Mouse (Mus musculus) heart, postnatal 0 days (tissue): Measurements from ENCODE around the gene Tmem174. TPM values are rescaled to one million over a fixed set of nuclear protein-coding genes. Genes with fewer than 3 reads are reported as not detected.

Experiments
- ATAC-seq: fragments of 200-750 bp; cut with Nextera tagmentation; 2 replicates; pipeline ENCODE4 v1.8.0; 2017; ENCODE audit warnings: low read depth, moderate number of reproducible peaks, moderate library complexity; ENCODE audit not compliant: insufficient read depth
- DNase-seq: peaks from one replicate; pipeline ENCODE4 v3.0.0-alpha.2; 2016; ENCODE audit warnings: low spot score
- H3K27ac ChIP-seq: fragments of 300-500 bp; sonication (generic); 2 replicates; pipeline ENCODE4 v1.5.1; 2014; ENCODE audit warnings: low read depth, mild to moderate bottlenecking
- H3K27me3 ChIP-seq: fragments of 300-500 bp; sonication (generic); 2 replicates; pipeline ENCODE4 v1.6.1; 2014; ENCODE audit warnings: low read length, mixed read lengths; ENCODE audit not compliant: control insufficient read depth, insufficient read depth
- H3K36me3 ChIP-seq: fragments of 300-500 bp; sonication (generic); replicated peaks from 2 replicates; pipeline ENCODE4 v1.6.1; 2014; ENCODE audit warnings: low read length, mixed read lengths; ENCODE audit not compliant: control insufficient read depth, insufficient read depth
- H3K4me1 ChIP-seq: fragments of 300-500 bp; sonication (generic); 2 replicates; pipeline ENCODE4 v1.6.1; 2014; ENCODE audit warnings: antibody characterized with exemption; ENCODE audit not compliant: control insufficient read depth, insufficient read depth
- H3K4me2 ChIP-seq: fragments of 300-500 bp; sonication (generic); 2 replicates; pipeline ENCODE4 v1.6.1; 2014; ENCODE audit warnings: low read depth, mild to moderate bottlenecking, low read length, moderate library complexity
- H3K4me3 ChIP-seq: fragments of 300-500 bp; sonication (generic); 2 replicates; pipeline ENCODE4 v1.5.1; 2014; ENCODE audit warnings: low read depth, low read length
- H3K9ac ChIP-seq: fragments of 300-500 bp; sonication (generic); replicated peaks from 2 replicates; pipeline ENCODE4 v1.6.1; 2014; ENCODE audit warnings: low read depth, low read length, mixed read lengths
- H3K9me3 ChIP-seq: fragments of 300-500 bp; sonication (generic); replicated peaks from 2 replicates; pipeline ENCODE4 v1.6.1; 2016; ENCODE audit warnings: low read length; ENCODE audit not compliant: control insufficient read depth
- CTCF ChIP-seq: IDR thresholded peaks from 2 replicates; pipeline ENCODE4 v1.5.1; 2016; ENCODE audit warnings: antibody characterized with exemption, control low read depth, low read depth
- EP300 ChIP-seq: IDR thresholded peaks from 2 replicates; pipeline ENCODE4 v1.6.1; 2016; ENCODE audit warnings: antibody characterized with exemption, low read depth
- WGBS: fragments of 180-500 bp; shearing (Covaris S2); extraction: QIAGEN DNeasy Blood & Tissue Kit; methylation state at CpG from one replicate; pipeline ENCODE4 v1.1.7; 2014; 5-methylcytosine and 5-hydroxymethylcytosine counted together
- polyA plus RNA-seq: library from polyadenylated mRNA; unstranded; fragments of >200 nt; fragmentation: Nextera tagmentation; extraction: Ambion mirVana; gene quantifications from 2 replicates; pipeline ENCODE4 v1.2.1, GENCODE M21; 2015
- total RNA-seq: library from RNA; depleted of rRNA; stranded (reverse); fragments of >200 nt; gene quantifications from 2 replicates; pipeline ENCODE4 v1.2.3, GENCODE M21; 2014; ENCODE audit warnings: low replicate concordance; rRNA removed

The Tmem174 gene
- total RNA-seq (not detected in 2 replicates), polyA plus RNA-seq (not detected in 2 replicates)

DNA sequence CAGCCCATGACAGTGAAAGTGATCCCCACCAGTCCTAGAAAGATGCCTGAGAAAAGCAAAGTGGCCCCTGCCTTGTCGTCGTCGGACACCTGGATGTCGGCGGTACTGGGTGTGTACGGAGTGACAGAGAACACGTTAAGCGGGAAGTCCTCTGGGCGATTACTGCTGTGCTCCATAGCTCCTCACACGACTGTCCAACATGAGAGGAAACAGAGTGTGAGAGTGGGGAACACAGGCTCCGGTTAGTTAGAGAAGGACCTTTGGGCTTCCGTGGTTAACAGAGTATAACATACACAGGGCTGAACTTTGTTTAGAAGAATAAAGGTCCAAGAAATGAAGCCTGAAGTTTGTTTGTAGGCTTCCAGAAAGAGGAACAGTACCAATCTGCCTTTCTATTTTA is at the start of gene Tmem174:
Tmem174 (minus strand) TSS at position 266 of the 400 bp plus-strand sequence.
- Histone ChIP-seq H3K4me3 (no peak within 1 kb of the TSS; the same call in none of the 2 replicates), H3K36me3 (no peaks in the 10 kb centered on the region)
- no peak for ATAC-seq

DNA sequence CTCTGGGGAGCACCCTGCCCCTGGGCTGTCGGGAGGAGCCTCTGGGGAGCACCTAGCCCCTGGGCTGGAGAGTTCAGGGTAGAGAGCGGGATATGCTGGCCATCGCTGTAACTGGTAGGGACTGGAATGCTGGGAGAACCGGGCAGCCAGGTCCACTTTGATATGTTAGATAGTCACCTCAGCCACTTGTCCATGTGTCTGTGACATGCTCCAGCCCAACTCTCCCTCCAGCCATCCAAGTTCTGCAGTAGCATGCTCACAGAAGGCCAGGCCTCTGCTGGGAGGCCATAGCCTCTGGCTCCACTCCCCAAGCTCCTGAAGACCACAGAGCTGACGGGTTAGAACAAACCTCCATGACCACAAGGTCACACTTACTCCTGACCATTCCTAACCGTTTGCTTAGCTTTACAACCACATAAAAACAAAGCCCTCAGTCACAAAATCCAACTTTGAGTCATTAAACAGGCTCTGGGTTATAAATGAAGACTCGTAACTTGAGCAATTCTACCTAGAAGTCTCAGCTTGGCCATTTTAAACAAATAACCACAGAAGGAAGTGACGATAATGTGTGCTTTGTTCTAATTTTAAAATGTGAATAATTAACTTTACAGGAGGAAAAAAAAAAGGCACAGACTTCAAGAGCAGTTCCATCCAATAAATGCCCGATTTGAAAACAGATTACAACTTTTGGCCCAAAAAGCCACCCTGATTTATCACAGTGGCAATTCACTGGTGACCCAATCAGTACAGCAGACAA is 47.1 kb upstream of the Tmem174 start:
- no peak overlapping the region for H3K27ac ChIP-seq
- no peak overlapping the region for H3K9ac ChIP-seq
- no peaks in the 10 kb centered on the region for H3K27me3 ChIP-seq
- 69% methylated on average over 9 of the region's 9 CpGs for WGBS
- H3K9me3 ChIP-seq, result no peaks in the 10 kb centered on the region
- TF ChIP-seq EP300, result no peak
- TF ChIP-seq CTCF, result no peak
- H3K36me3 ChIP-seq, result no peaks in the 10 kb centered on the region
- ATAC-seq (no peak), DNase-seq (no peak)
- no peak overlapping the region for H3K4me3 ChIP-seq
- peaks cover 3% of the 10 kb centered on the region; the same call in 1 of the 2 replicates for H3K4me1 ChIP-seq
- H3K4me2 ChIP-seq, result no peak overlapping the region

More for the DNA sequence above, at the start of gene Tmem174:
- Histone ChIP-seq H3K4me2 (peak within 1 kb of the TSS; percentile 33), H3K4me1 (peaks cover 4% of the 10 kb centered on the region; the same call in 1 of the 2 replicates), H3K27me3 (peaks cover 17% of the 10 kb centered on the region), H3K9ac (no peak within 1 kb of the TSS), H3K27ac (no peak within 1 kb of the TSS), H3K9me3 (no peaks in the 10 kb centered on the region)
- TF ChIP-seq EP300 (no peak), CTCF (no peak)
- no peak for DNase-seq
- WGBS, result 71% methylated on average over 12 of the region's 12 CpGs

- Histone ChIP-seq H3K36me3 (no peaks in the 10 kb centered on the region), H3K9me3 (no peaks in the 10 kb centered on the region), H3K27me3 (no peaks in the 10 kb centered on the region), H3K27ac (no peak overlapping the region), H3K4me1 (no peaks in the 10 kb centered on the region), H3K4me3 (no peak overlapping the region), H3K4me2 (no peak overlapping the region), H3K9ac (no peak overlapping the region)
- DNase-seq, result no peak
- WGBS, result 80% methylated on average over 2 of the region's 2 CpGs
- no peak for ATAC-seq
- no peak for TF ChIP-seq EP300
- TF ChIP-seq CTCF, result no peak
Measured at GRCm38 (mm10) chr13:98683412-98683811, 46.2 kb upstream of the Tmem174 start.

GRCm38 (mm10) chr13:98680470-98681060 is 43.4 kb upstream of the Tmem174 start:
- no peak overlapping the region for H3K4me3 ChIP-seq
- no peak for DNase-seq
- WGBS, result 77% methylated on average over 5 of the region's 5 CpGs
- no peaks in the 10 kb centered on the region for H3K4me1 ChIP-seq
- H3K27ac ChIP-seq, result no peak overlapping the region
- no peak overlapping the region for H3K9ac ChIP-seq
- no peaks in the 10 kb centered on the region for H3K9me3 ChIP-seq
- H3K36me3 ChIP-seq, result no peaks in the 10 kb centered on the region
- ATAC-seq, result no peak
- no peaks in the 10 kb centered on the region for H3K27me3 ChIP-seq
- TF ChIP-seq EP300 (no peak), CTCF (no peak)
- H3K4me2 ChIP-seq, result no peak overlapping the region

GRCm38 (mm10) chr13:98679631-98680041 is 42.4 kb upstream of the Tmem174 start:
- no peaks in the 10 kb centered on the region for H3K4me1 ChIP-seq
- H3K27me3 ChIP-seq, result no peaks in the 10 kb centered on the region
- 27% methylated on average over 4 of the region's 4 CpGs for WGBS
- TF ChIP-seq EP300 (no peak), CTCF (no peak)
- H3K9me3 ChIP-seq, result no peaks in the 10 kb centered on the region
- H3K4me2 ChIP-seq, result no peak overlapping the region
- no peak for ATAC-seq
- H3K36me3 ChIP-seq, result no peaks in the 10 kb centered on the region
- H3K9ac ChIP-seq, result no peak overlapping the region
- DNase-seq, result no peak
- H3K27ac ChIP-seq, result no peak overlapping the region
- H3K4me3 ChIP-seq, result no peak overlapping the region

DNA sequence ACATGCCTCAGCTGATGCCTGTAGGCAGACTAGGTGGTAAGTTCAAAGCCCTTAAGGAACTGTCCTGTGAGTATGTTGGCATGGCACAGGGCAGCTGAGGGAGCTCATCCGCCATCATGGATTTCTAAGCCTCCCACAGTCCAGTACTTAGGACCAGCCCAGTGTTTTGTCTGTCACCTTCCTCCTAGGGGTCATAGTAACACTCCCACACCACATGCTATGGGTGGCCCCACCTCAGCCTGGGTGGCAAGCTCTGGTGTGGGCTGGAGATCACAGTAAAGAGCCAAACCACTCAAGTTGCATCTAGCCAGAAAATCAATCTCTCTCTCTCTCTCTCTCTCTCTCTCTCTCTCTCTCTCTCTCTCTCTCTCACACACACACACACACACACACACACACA is 42.0 kb upstream of the Tmem174 start:
- Histone ChIP-seq H3K4me3 (no peak overlapping the region), H3K4me1 (no peaks in the 10 kb centered on the region), H3K9me3 (no peaks in the 10 kb centered on the region), H3K36me3 (no peaks in the 10 kb centered on the region), H3K27ac (no peak overlapping the region), H3K27me3 (no peaks in the 10 kb centered on the region), H3K4me2 (no peak overlapping the region), H3K9ac (no peak overlapping the region)
- no peak for TF ChIP-seq EP300
- TF ChIP-seq CTCF, result no peak
- DNase-seq (no peak), ATAC-seq (no peak)
- WGBS, result 93% methylated on average over 1 of the region's 1 CpGs
